Mouse (Mus musculus) lung, postnatal 14 days (tissue): ENCODE data around the gene Atp9a.

Experiments
- DNase-seq: peaks from one replicate; pipeline ENCODE4 v3.0.0; 2021

Atp9a gene

GRCm38 (mm10) chr2:168634881-168635280, 107.3 kb downstream of the Atp9a start:
- no peak for DNase-seq

- no peak for DNase-seq
These were observed 108.8 kb downstream of the Atp9a start for GRCm38 (mm10) chr2:168633301-168633816.

- DNase-seq, result no peak
These were observed 109.7 kb downstream of the Atp9a start for GRCm38 (mm10) chr2:168632543-168632942.

DNA sequence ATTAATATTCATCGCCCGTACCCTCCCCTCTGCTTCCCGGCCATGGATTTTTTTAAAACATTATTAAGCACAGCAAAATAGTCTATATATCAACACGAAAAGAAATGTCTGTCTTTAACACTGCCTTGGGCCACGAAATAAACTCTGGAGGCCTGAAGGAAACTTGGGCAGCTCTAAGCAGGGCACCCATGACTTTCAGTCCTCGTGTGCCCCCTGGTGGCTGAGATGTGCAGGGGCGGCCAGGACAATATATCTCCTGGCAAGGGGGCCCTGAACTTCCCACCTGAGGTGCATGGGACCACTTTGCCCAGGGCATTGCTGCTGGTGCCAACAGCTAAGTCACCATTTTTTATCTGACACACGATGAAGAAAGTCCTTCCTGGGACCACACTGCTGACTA, 113.4 kb downstream of the Atp9a start:
- DNase-seq, result peak; percentile 90

- DNase-seq, result no peak
These were observed 114.1 kb downstream of the Atp9a start for GRCm38 (mm10) chr2:168627829-168628770.

GRCm38 (mm10) chr2:168626385-168626784, 115.8 kb downstream of the Atp9a start:
- DNase-seq, result no peak

DNA sequence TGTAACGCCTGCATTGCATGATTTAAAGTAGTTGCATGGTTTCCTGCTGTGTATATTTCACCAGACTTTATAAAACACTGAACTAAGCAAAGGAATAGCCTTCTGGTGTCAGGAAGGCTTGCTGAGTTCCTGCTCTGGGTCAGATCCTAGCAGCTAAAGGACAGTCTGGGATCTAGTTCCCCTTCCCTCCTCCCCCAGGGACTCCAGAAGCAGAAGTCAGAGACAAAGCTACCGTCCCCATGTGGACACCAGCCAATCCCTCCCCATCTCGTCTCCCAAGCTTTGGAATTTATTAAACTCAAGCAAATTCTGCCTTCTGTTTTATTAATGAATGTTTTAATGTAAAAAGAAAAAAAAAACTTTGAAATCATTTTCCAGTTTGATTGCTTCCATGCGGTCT, 117.1 kb downstream of the Atp9a start:
- DNase-seq, result no peak

GRCm38 (mm10) chr2:168621111-168621802, 121.0 kb downstream of the Atp9a start:
- DNase-seq, result no peak

DNA sequence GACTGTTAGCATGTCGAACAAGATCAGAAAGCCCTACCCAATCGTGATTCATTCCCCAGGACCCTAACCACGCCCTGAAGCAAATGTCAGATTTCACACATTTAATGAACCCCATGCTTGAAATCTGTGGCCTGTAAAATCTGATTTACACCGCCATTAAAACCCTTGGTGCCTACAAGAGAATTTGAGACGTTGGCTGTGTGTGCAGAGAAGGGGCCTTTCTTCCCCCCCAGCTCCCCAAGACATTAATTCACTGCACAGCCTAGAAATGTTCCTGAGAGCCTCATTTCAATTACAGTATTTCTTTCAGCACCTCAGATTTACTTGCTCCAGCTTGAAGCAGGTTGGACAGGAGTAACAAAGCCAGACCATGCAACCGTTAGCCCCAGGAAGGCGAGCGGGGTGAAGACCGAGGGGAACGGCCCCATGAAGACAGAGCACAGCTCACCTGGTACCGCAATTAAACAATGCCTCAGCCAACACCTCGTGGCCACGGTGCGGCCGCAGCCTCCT, 123.9 kb downstream of the Atp9a start:
- no peak for DNase-seq

DNA sequence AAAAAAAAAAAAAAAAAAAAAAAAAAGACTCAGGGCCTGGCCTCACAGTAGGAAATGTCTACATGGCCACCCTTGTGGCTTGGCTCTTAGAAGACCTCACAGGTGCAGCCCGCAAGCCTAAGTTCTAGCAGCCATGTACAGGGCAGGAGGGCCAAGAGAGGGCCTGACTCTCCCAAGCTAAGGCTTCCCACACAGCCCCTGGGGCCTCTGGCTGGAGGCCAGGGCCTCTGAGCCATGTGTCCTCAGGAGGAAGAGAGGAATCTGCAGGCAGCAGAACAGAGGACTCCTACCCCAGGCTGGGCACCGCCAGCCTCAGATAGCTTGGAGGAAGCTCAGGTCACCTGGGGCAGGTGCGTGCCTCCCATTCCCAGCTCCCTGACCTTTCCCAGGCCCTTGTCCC, 127.0 kb downstream of the Atp9a start:
- DNase-seq, result no peak

- DNase-seq, result peak; percentile 53
These were observed 127.9 kb downstream of the Atp9a start for GRCm38 (mm10) chr2:168614170-168614872.

DNA sequence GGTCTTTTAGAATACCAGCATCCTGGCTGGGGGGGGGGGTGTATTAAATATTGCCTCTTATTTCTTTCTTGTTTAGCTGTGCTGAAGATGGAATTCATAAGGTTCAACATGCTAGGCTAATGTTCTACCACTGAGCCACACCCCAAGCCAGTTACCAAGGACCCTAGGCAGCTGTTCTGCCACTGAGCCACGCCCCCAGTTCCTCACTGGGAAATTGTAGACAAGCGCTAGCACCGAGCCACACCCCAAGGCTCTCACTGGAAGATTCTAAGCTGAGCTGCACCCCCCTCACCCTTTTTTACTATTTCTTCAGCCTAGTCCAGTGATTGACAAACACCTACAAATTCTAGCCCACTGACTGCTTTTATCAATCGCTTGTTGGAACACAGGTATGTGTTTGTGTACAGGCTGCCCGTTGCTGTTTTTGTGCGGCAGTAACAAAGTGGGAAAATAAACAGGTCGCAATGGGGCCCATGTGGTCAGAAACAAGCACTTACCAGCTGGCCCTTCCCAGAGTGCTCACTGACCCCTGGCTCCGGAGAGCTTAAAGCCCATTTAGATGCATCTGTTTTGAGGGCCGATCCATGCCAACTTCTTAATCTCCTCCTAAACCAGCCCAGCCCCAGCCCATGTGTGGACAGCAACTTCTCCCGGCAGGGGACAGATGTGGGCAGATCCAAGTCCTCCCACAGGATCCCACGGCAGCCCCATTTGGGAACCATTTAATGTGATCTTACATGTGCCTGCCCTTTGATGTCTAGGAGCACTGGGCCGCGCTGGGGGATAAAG, 128.9 kb downstream of the Atp9a start:
- no peak for DNase-seq

DNA sequence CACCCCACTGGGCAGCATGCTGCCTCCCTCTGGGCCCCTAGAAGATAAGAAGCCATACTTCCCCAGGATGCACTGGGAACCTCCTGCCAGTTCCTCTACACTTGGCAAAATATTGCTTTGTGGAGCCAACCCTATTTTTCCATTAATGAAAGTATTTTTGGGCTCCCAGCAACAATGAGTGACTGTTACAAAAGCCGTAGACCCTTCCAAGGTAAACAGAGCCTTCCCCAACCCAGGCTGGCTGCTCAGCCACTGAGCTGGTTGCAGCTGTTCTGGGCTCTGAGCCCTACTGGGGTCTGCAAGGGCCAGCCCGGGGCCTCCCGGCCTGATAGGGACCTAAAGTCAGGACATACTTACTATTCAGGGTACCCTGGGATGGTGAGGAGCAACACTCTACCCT, 131.3 kb downstream of the Atp9a start:
- no peak for DNase-seq

GRCm38 (mm10) chr2:168609653-168610248, 132.5 kb downstream of the Atp9a start:
- no peak for DNase-seq

DNA sequence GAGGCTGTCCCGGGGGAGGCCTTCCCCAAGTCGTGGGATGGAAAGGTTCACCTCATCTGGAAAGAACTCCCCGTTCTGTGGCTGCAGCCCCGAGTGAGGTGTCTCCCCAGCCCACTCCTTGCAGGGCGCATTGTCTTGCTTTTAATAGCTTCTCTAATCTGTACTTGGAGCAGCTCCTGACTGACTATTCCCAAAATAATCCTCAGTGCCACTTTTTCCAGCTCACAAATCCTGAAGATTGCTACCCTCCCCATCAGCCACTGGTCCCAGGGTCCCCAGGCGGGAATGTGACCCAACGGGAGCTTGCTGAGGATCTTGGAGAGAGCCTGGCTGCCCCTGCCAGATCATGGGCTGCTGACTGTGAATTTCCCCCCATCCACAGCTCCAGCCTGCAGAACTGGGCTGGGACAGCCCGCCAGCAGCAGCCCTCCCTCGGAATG, 134.1 kb downstream of the Atp9a start:
- DNase-seq, result no peak

GRCm38 (mm10) chr2:168604655-168605070, 137.5 kb downstream of the Atp9a start:
- no peak for DNase-seq

DNA sequence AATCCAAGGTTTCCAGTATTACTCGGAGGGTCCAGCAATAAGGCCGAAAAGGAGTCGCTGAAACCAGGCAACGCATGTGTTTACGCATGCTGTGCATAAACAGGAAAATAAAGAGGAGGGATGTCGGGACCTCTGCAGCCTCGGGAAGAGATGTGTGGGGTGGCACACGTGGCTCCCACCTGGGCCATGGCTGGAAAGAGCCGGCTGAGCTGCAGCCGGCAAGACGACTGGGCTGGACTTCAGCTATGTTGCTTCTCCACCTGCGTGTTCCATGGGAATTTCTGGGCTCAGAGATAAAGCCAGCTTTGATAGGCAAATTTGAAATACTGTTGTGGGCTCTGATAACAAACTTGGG, 139.8 kb downstream of the Atp9a start:
- DNase-seq, result no peak

DNA sequence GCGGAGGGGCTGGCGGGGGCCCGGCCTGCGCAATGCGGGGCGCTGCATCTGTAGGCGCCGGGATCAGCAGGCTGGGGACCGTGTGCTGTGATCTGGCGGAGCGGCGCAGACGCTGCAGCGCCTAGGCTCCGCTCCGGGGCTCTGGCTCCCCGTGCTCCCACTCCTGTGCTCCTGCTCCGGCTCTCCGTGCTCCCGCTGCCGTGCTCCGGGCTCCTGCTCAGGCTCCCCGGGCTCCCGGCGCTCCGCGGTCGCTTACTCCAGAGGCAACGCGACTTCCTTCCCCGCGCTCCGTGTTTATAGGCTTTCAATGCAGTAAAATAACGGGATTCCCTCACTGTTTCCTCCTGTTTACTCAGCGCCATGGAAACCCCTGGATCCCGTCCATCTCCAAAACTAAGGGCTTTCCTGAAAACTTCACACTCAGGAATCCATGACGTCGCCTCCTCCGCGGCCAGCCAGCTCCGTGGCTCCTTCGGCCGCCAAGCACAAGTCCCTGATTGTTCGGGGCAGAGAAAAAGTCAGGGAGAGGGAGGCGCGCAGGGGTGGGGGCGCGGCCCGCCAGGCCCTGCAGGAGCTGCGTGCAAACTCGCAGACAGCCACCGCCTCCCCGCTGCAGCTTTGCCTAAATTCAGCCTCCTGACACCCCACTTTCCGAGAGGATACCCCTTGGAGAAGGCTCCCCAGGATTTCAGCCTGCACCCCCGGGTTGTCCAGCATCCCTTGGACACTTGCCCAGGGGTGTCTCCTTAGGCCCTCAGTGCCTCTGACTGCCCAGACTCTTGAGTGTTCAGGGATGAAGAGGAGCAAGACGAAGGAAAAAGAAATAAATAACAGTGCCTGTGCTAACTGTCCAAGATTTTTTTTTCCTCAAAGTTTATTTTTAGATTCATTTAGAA, 140.5 kb downstream of the Atp9a start, which contains the start of gene Nfatc2:
Nfatc2 (minus strand) TSS at position 167 of the 896 bp plus-strand sequence.
- peak; percentile 87 for DNase-seq

GRCm38 (mm10) chr2:168600750-168601490, 141.3 kb downstream of the Atp9a start:
- no peak for DNase-seq

- DNase-seq, result no peak
These were observed 146.5 kb downstream of the Atp9a start for GRCm38 (mm10) chr2:168595693-168596092.
